Comparison of ENCODE assay signal across 15 mouse cellular contexts in the genomic region with DNA sequence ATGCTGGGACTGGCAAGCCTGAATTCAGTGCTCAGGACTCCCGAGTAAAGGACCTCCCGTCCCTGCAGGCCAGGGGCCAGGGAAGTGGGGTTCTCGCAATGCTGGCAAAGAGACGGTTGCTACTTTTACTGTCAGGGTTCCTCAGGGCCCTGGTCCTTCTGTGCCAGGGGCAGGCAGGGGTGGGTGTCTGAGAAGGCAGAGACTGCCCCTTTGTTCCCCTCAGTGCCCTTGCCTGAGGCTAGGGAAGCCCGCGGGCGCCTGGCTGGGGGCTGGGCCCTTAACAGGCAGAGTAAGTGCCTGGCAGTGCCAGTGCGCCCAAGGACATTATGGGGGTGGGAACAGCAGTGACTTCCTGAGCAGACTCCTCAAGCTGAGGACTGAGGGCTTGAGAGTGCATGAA. TPM values are rescaled to one million over a fixed set of nuclear protein-coding genes. Genes with fewer than 3 reads are reported as not detected.
DNase-seq lines count a peak whose midpoint lies in the region; ATAC-seq lines count a peak whose summit lies in the region.
"Had no signal": no experiment of that assay in that cellular context is flagged by ENCODE, and none has a peak within 500 bp of the region (broad histone marks: within the 10 kb centered on the region; RNA-seq: fewer than 3 reads in every experiment).

No protein-coding gene starts in this region.

- H3K4me1 ChIP-seq in embryonic facial prominence, embryonic 12.5 days, result peaks cover 15% of the 10 kb centered on the region
- peaks cover 41% of the 10 kb centered on the region for H3K4me1 ChIP-seq in embryonic facial prominence, embryonic 10.5 days
- H3K4me1 ChIP-seq in kidney, embryonic 15.5 days, result peaks cover 27% of the 10 kb centered on the region
- H3K4me1 ChIP-seq in stomach, embryonic 16.5 days (ENCODE audit: control insufficient read depth, insufficient read depth, low read length), result peaks cover 12% of the 10 kb centered on the region

- ATAC-seq in embryonic facial prominence, embryonic 12.5 days (ENCODE audit: insufficient number of reproducible peaks, insufficient read depth, low FRiP score, low TSS enrichment), result no peak
- no peak for ATAC-seq in kidney, embryonic 15.5 days (replicated peaks; ENCODE audit: low FRiP score)
- no peak for ATAC-seq in stomach, embryonic 16.5 days (ENCODE audit: insufficient read depth, low FRiP score)
- ATAC-seq: CD4-positive, CD25-positive, alpha-beta regulatory T cell, adult 4 months; midbrain, embryonic 16.5 days had no signal

- no peak overlapping the region for H3K4me3 ChIP-seq in embryonic facial prominence, embryonic 12.5 days
- no peak overlapping the region for H3K4me3 ChIP-seq in embryonic facial prominence, embryonic 10.5 days
- H3K4me3 ChIP-seq in kidney, embryonic 15.5 days (replicated peaks), result no peak overlapping the region
- no peak overlapping the region for H3K4me3 ChIP-seq in stomach, embryonic 16.5 days (replicated peaks; ENCODE audit: low read length)

- no peak overlapping the region for H3K4me2 ChIP-seq in embryonic facial prominence, embryonic 12.5 days (replicated peaks)
- H3K4me2 ChIP-seq in kidney, embryonic 15.5 days, result no peak overlapping the region
- no peak overlapping the region for H3K4me2 ChIP-seq in stomach, embryonic 16.5 days (ENCODE audit: low read depth, low read length)

- H3K27me3 ChIP-seq in embryonic facial prominence, embryonic 12.5 days, result no peaks in the 10 kb centered on the region
- no peaks in the 10 kb centered on the region for H3K27me3 ChIP-seq in embryonic facial prominence, embryonic 10.5 days (replicated peaks; ENCODE audit: low read depth, poor library complexity, severe bottlenecking)
- H3K27me3 ChIP-seq in kidney, embryonic 15.5 days, result no peaks in the 10 kb centered on the region
- H3K27me3 ChIP-seq in stomach, embryonic 16.5 days (ENCODE audit: control insufficient read depth, insufficient read depth, low read length), result no peaks in the 10 kb centered on the region

- peaks cover 57% of the 10 kb centered on the region for H3K36me3 ChIP-seq in embryonic facial prominence, embryonic 12.5 days
- peaks cover 70% of the 10 kb centered on the region for H3K36me3 ChIP-seq in embryonic facial prominence, embryonic 10.5 days (replicated peaks)
- H3K36me3 ChIP-seq in kidney, embryonic 15.5 days, result peaks cover 57% of the 10 kb centered on the region
- peaks cover 16% of the 10 kb centered on the region; the same call in 1 of the 2 replicates for H3K36me3 ChIP-seq in stomach, embryonic 16.5 days (ENCODE audit: control insufficient read depth, insufficient read depth, low read length)

- H3K9ac ChIP-seq in embryonic facial prominence, embryonic 12.5 days, result no peak overlapping the region
- H3K9ac ChIP-seq in kidney, embryonic 15.5 days, result no peak overlapping the region
- H3K9ac ChIP-seq in stomach, embryonic 16.5 days (ENCODE audit: low read length), result peak overlapping the region; percentile 11; the same call in 1 of the 2 replicates

- 85% methylated on average over 8 of the region's 8 CpGs for WGBS in embryonic facial prominence, embryonic 12.5 days
- 88% methylated on average over 8 of the region's 8 CpGs for WGBS in embryonic facial prominence, embryonic 10.5 days
- 83% methylated on average over 8 of the region's 8 CpGs for WGBS in kidney, embryonic 15.5 days
- 85% methylated on average over 8 of the region's 8 CpGs for WGBS in stomach, embryonic 16.5 days

- H3K27ac ChIP-seq in embryonic facial prominence, embryonic 12.5 days, result peak overlapping the region; percentile 47; the same call in 1 of the 2 replicates
- no peak overlapping the region for H3K27ac ChIP-seq in embryonic facial prominence, embryonic 10.5 days (replicated peaks)
- H3K27ac ChIP-seq in kidney, embryonic 15.5 days, result peak overlapping the region; percentile 27; the same call in 1 of the 2 replicates
- peak overlapping the region; percentile 76 for H3K27ac ChIP-seq in stomach, embryonic 16.5 days (ENCODE audit: low read length)
- H3K27ac ChIP-seq: macrophage had no signal

- H3K9me3 ChIP-seq in embryonic facial prominence, embryonic 12.5 days, result no peaks in the 10 kb centered on the region
- no peaks in the 10 kb centered on the region for H3K9me3 ChIP-seq in embryonic facial prominence, embryonic 10.5 days
- no peaks in the 10 kb centered on the region for H3K9me3 ChIP-seq in kidney, embryonic 15.5 days (replicated peaks)
- no peaks in the 10 kb centered on the region for H3K9me3 ChIP-seq in stomach, embryonic 16.5 days (replicated peaks; ENCODE audit: control insufficient read depth, low read length)

- DNase-seq in embryonic facial prominence, embryonic 10.5 days (ENCODE audit: low spot score), result no peak
- no peak for DNase-seq in kidney, adult 9 months
- peak; percentile 56 for DNase-seq in ovary, postnatal 36 days (ENCODE audit: low spot score)
- DNase-seq in ovary, postnatal 10 days (ENCODE audit: low spot score), result no peak
- no peak for DNase-seq in Muller cell, postnatal 12 days (ENCODE audit: inconsistent ontology term)
- DNase-seq: gastrocnemius, postnatal 25 days; kidney, adult 11 months; liver; right cerebral cortex, postnatal 4 days had no signal

RNA-seq across cellular contexts. Expression of gene Dusp7, which starts 8.8 kb away (rescaled TPM):
- polyA plus RNA-seq in embryonic facial prominence, embryonic 12.5 days (2016; fragmentation: Nextera tagmentation; extraction: Ambion mirVana), result 51.1 and 59.2 TPM in 2 replicates
- 29.5 and 30.8 TPM in 2 replicates for polyA plus RNA-seq in embryonic facial prominence, embryonic 10.5 days (2016; fragmentation: Nextera tagmentation; extraction: Ambion mirVana)
- polyA plus RNA-seq in kidney, embryonic 15.5 days (2015; fragmentation: Nextera tagmentation; extraction: Ambion mirVana), result 15.6 and 17.7 TPM in 2 replicates
- 14.2 and 14.5 TPM in 2 replicates for polyA plus RNA-seq in stomach, embryonic 16.5 days (2015; fragmentation: Nextera tagmentation; extraction: Ambion mirVana)

RNA-seq across cellular contexts. Expression of gene Rpl29, which starts 52.0 kb away (rescaled TPM):
- 878 and 882 TPM in 2 replicates for polyA plus RNA-seq in embryonic facial prominence, embryonic 12.5 days (2016; fragmentation: Nextera tagmentation; extraction: Ambion mirVana)
- 1,047 and 1,078 TPM in 2 replicates for polyA plus RNA-seq in embryonic facial prominence, embryonic 10.5 days (2016; fragmentation: Nextera tagmentation; extraction: Ambion mirVana)
- polyA plus RNA-seq in kidney, embryonic 15.5 days (2015; fragmentation: Nextera tagmentation; extraction: Ambion mirVana), result 1,077 and 1,119 TPM in 2 replicates
- 747 and 881 TPM in 2 replicates for polyA plus RNA-seq in stomach, embryonic 16.5 days (2015; fragmentation: Nextera tagmentation; extraction: Ambion mirVana)
